Mouse (Mus musculus) layer of hippocampus, adult 9-11 months (tissue): ENCODE measurements around the gene Cnpy2.
"Not testable (repeated sequence)": the region's sequence is repeated elsewhere in the genome, so short reads cannot be mapped to it uniquely, and the experiment has no call there.

Experiments
- DNase-seq: peaks from one replicate; pipeline ENCODE4 v3.0.0; 2022

The Cnpy2 gene

GRCm38 (mm10) chr10:128322141-128323108 is at the start of gene Cnpy2:
TSS of gene Cnpy2 (plus strand) at chr10:128322459.
- DNase-seq: peak; percentile 84

GRCm38 (mm10) chr10:128272819-128273439 is 49.3 kb upstream of the Cnpy2 start:
- DNase-seq: not testable (repeated sequence)

- not testable (repeated sequence) for DNase-seq
Measured at GRCm38 (mm10) chr10:128275374-128275773, 46.9 kb upstream of the Cnpy2 start.

GRCm38 (mm10) chr10:128278158-128278557 is 44.1 kb upstream of the Cnpy2 start:
- no peak for DNase-seq

GRCm38 (mm10) chr10:128280943-128281342 is 41.3 kb upstream of the Cnpy2 start:
- no peak for DNase-seq

GRCm38 (mm10) chr10:128281682-128282081 is 40.6 kb upstream of the Cnpy2 start:
- no peak for DNase-seq

GRCm38 (mm10) chr10:128282886-128283450 is 39.3 kb upstream of the Cnpy2 start:
- DNase-seq: no peak

- no peak for DNase-seq
Measured at GRCm38 (mm10) chr10:128283604-128284579, 38.4 kb upstream of the Cnpy2 start.

- not testable (repeated sequence) for DNase-seq
Measured at GRCm38 (mm10) chr10:128290594-128290993, 31.7 kb upstream of the Cnpy2 start.

- no peak for DNase-seq
Measured at GRCm38 (mm10) chr10:128296370-128297090, 25.7 kb upstream of the Cnpy2 start.

GRCm38 (mm10) chr10:128297221-128297620 is 25.0 kb upstream of the Cnpy2 start:
- no peak for DNase-seq

- DNase-seq: no peak
Measured at GRCm38 (mm10) chr10:128297622-128298021, 24.6 kb upstream of the Cnpy2 start.

- no peak for DNase-seq
Measured at GRCm38 (mm10) chr10:128298243-128298642, 24.0 kb upstream of the Cnpy2 start.

- DNase-seq: no peak
Measured at GRCm38 (mm10) chr10:128298702-128299171, 23.5 kb upstream of the Cnpy2 start, which contains the start of gene Il23a. TSS of gene Il23a (minus strand) at chr10:128298752.

- DNase-seq: no peak
Measured at GRCm38 (mm10) chr10:128302357-128302756, 19.9 kb upstream of the Cnpy2 start.

- no peak for DNase-seq
Measured at GRCm38 (mm10) chr10:128302785-128303125, 19.5 kb upstream of the Cnpy2 start.

- DNase-seq: peak; percentile 100
Measured at GRCm38 (mm10) chr10:128303126-128304021, 18.9 kb upstream of the Cnpy2 start, which contains the start of gene Pan2. TSS of gene Pan2 (plus strand) at chr10:128303335.

- DNase-seq: no peak
Measured at GRCm38 (mm10) chr10:128309654-128310053, 12.6 kb upstream of the Cnpy2 start.

GRCm38 (mm10) chr10:128310177-128310576 is 12.1 kb upstream of the Cnpy2 start:
- no peak for DNase-seq

- no peak for DNase-seq
Measured at GRCm38 (mm10) chr10:128310902-128311301, 11.4 kb upstream of the Cnpy2 start.
